Mouse (Mus musculus): Measurements from ENCODE around the gene Tsnax.

Gene Tsnax

GRCm38 (mm10) chr8:125012695-125013627 lies at the start of gene Tsnax:
Tsnax (plus strand) TSS chr8:125012997.
- peak; percentile 95 for DNase-seq

- DNase-seq: no peak
These were observed 49.6 kb upstream of the Tsnax start for GRCm38 (mm10) chr8:124963246-124963645.

- no peak for DNase-seq
These were observed 47.8 kb upstream of the Tsnax start for GRCm38 (mm10) chr8:124964966-124965365.

GRCm38 (mm10) chr8:124970312-124970933 lies 42.4 kb upstream of the Tsnax start:
- no peak for DNase-seq

- no peak for DNase-seq
These were observed 39.6 kb upstream of the Tsnax start for GRCm38 (mm10) chr8:124973221-124973620.

- DNase-seq: no peak
These were observed 38.5 kb upstream of the Tsnax start for GRCm38 (mm10) chr8:124974254-124974653.

- DNase-seq: no peak
These were observed 36.6 kb upstream of the Tsnax start for GRCm38 (mm10) chr8:124976211-124976610.

GRCm38 (mm10) chr8:124978026-124978425 lies 34.8 kb upstream of the Tsnax start:
- no peak for DNase-seq

- DNase-seq: no peak
These were observed 32.8 kb upstream of the Tsnax start for GRCm38 (mm10) chr8:124980036-124980435.

GRCm38 (mm10) chr8:124980828-124981227 lies 32.0 kb upstream of the Tsnax start:
- DNase-seq: no peak

GRCm38 (mm10) chr8:124990923-124991667 lies 21.7 kb upstream of the Tsnax start:
- no peak for DNase-seq

GRCm38 (mm10) chr8:124991668-124991926 lies 21.2 kb upstream of the Tsnax start:
- DNase-seq: no peak

- DNase-seq: no peak
These were observed 17.0 kb upstream of the Tsnax start for GRCm38 (mm10) chr8:124995776-124996175.

- DNase-seq: no peak
These were observed 11.3 kb downstream of the Tsnax start for GRCm38 (mm10) chr8:125024085-125024484.

GRCm38 (mm10) chr8:125027211-125027610 lies 14.4 kb downstream of the Tsnax start:
- no peak for DNase-seq

GRCm38 (mm10) chr8:125028841-125029240 lies 16.0 kb downstream of the Tsnax start:
- no peak for DNase-seq

GRCm38 (mm10) chr8:125031276-125031675 lies 18.5 kb downstream of the Tsnax start:
- no peak for DNase-seq

- peak; percentile 65 for DNase-seq
These were observed 21.9 kb downstream of the Tsnax start for GRCm38 (mm10) chr8:125034669-125035068.

GRCm38 (mm10) chr8:125037081-125037480 lies 24.3 kb downstream of the Tsnax start:
- peak; percentile 48 for DNase-seq

GRCm38 (mm10) chr8:125038731-125039130 lies 25.9 kb downstream of the Tsnax start:
- DNase-seq: no peak

- DNase-seq: no peak
These were observed 28.0 kb downstream of the Tsnax start for GRCm38 (mm10) chr8:125040587-125041375.

- no peak for DNase-seq
These were observed 28.7 kb downstream of the Tsnax start for GRCm38 (mm10) chr8:125041496-125041895.

- DNase-seq: no peak
These were observed 30.6 kb downstream of the Tsnax start for GRCm38 (mm10) chr8:125043394-125043793.
